Mouse (Mus musculus) hindbrain, embryonic 10.5 days (tissue): ENCODE results near the gene Lypd5. TPM values are rescaled to one million over a fixed set of nuclear protein-coding genes. Genes with fewer than 3 reads are reported as not detected.

Experiments used
- DNase-seq: peaks from one replicate; pipeline ENCODE4 v3.0.0-alpha.2; 2017; ENCODE audit warnings: low spot score
- H3K27ac ChIP-seq: fragments of 300-500 bp; sonication (generic); 2 replicates; pipeline ENCODE4 v1.5.1; 2016; ENCODE audit warnings: mild to moderate bottlenecking, moderate library complexity
- H3K27me3 ChIP-seq: fragments of 300-500 bp; sonication (generic); 2 replicates; pipeline ENCODE4 v1.6.1; 2016; ENCODE audit warnings: mild to moderate bottlenecking; ENCODE audit not compliant: poor library complexity, insufficient read depth, severe bottlenecking
- H3K36me3 ChIP-seq: fragments of 300-500 bp; sonication (generic); 2 replicates; pipeline ENCODE4 v1.6.1; 2016; ENCODE audit warnings: mild to moderate bottlenecking, moderate library complexity
- H3K4me1 ChIP-seq: fragments of 300-500 bp; sonication (generic); replicated peaks from 2 replicates; pipeline ENCODE4 v1.6.1; 2016; ENCODE audit warnings: mild to moderate bottlenecking
- H3K4me3 ChIP-seq: fragments of 300-500 bp; sonication (generic); 2 replicates; pipeline ENCODE4 v1.5.1; 2016; ENCODE audit warnings: mild to moderate bottlenecking, moderate library complexity
- H3K9me3 ChIP-seq: fragments of 300-500 bp; sonication (generic); 2 replicates; pipeline ENCODE4 v1.6.1; 2016; ENCODE audit warnings: mild to moderate bottlenecking, moderate library complexity
- WGBS: fragments of 180-500 bp; shearing (Covaris S2); methylation state at CpG from one replicate; pipeline ENCODE4 v1.1.7; 2016; 5-methylcytosine and 5-hydroxymethylcytosine counted together
- polyA plus RNA-seq: library from polyadenylated mRNA; unstranded; fragments of >200 nt; fragmentation: Nextera tagmentation; extraction: Ambion mirVana; gene quantifications from 2 replicates; pipeline ENCODE4 v1.2.1, GENCODE M21; 2016

Gene Lypd5
- polyA plus RNA-seq, 1 experiment from 2014 or later, result not detected

GRCm38 (mm10) chr7:24333304-24333986 lies 15.6 kb upstream of the Lypd5 start, which contains the start of gene Tescl:
Gene Tescl, minus strand, starts transcription at chr7:24333936.
- Histone ChIP-seq H3K9me3 (peaks cover 9% of the 10 kb centered on the region; the same call in 1 of the 2 replicates), H3K27ac (no peak within 1 kb of the TSS), H3K27me3 (peaks cover 21% of the 10 kb centered on the region), H3K4me3 (no peak within 1 kb of the TSS), H3K36me3 (no peaks in the 10 kb centered on the region), H3K4me1 (no peaks in the 10 kb centered on the region)
- DNase-seq, result no peak
- WGBS, result 42% methylated on average over 49 of the region's 49 CpGs

- H3K27me3 ChIP-seq, result peaks cover 21% of the 10 kb centered on the region
- peaks cover 19% of the 10 kb centered on the region; the same call in 1 of the 2 replicates for H3K9me3 ChIP-seq
- 12% methylated on average over 5 of the region's 5 CpGs for WGBS
- H3K4me1 ChIP-seq, result no peaks in the 10 kb centered on the region
- H3K36me3 ChIP-seq, result no peaks in the 10 kb centered on the region
- no peak overlapping the region for H3K27ac ChIP-seq
- DNase-seq, result peak; percentile 62
- no peak overlapping the region for H3K4me3 ChIP-seq
Measured at GRCm38 (mm10) chr7:24335699-24336309, 13.2 kb upstream of the Lypd5 start.

DNA sequence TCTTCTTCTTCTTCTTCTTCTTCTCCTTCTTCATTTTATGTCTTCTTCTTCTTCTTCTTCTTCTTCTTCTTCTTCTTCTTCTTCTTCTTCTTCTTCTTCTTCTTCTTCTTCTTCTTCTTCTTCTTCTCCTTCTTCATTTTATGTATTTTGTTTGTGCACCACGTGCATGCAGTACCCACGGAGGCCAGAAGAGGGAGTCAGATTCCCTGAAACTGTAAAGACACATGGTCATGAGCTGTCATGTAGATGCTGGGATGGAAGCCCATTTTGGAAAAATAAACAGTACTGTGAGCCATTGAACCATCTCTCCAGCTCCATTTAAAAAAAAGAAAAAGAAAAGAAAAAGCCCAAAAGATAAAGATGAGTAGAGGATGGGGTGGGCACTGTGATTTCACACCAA lies 10.8 kb upstream of the Lypd5 start:
- Histone ChIP-seq H3K4me1 (no peaks in the 10 kb centered on the region), H3K27ac (no peak overlapping the region)
- 50% methylated on average over 2 of the region's 2 CpGs for WGBS

GRCm38 (mm10) chr7:24343701-24344272 lies 5.2 kb upstream of the Lypd5 start:
- no peak overlapping the region for H3K4me3 ChIP-seq
- WGBS, result 79% methylated on average over 7 of the region's 7 CpGs
- H3K4me1 ChIP-seq, result no peaks in the 10 kb centered on the region
- H3K9me3 ChIP-seq, result 0 out of 2 replicates have a peak, but pooled peaks cover 10% of the 10 kb centered on the region
- DNase-seq, result no peak
- H3K27ac ChIP-seq, result no peak overlapping the region
- no peaks in the 10 kb centered on the region for H3K27me3 ChIP-seq
- H3K36me3 ChIP-seq, result no peaks in the 10 kb centered on the region

More for the DNA sequence above, 10.8 kb upstream of the Lypd5 start:
- Histone ChIP-seq H3K27me3 (peaks cover 15% of the 10 kb centered on the region), H3K9me3 (peaks cover 13% of the 10 kb centered on the region; the same call in 1 of the 2 replicates), H3K36me3 (no peaks in the 10 kb centered on the region), H3K4me3 (no peak overlapping the region)
- no peak for DNase-seq

- DNase-seq, result no peak
- Histone ChIP-seq H3K4me1 (no peaks in the 10 kb centered on the region), H3K4me3 (no peak overlapping the region), H3K9me3 (0 out of 2 replicates have a peak, but pooled peaks cover 2% of the 10 kb centered on the region), H3K27me3 (no peaks in the 10 kb centered on the region), H3K36me3 (no peaks in the 10 kb centered on the region), H3K27ac (no peak overlapping the region)
- 69% methylated on average over 5 of the region's 5 CpGs for WGBS
Measured at GRCm38 (mm10) chr7:24346444-24346843, 2.6 kb upstream of the Lypd5 start.

DNA sequence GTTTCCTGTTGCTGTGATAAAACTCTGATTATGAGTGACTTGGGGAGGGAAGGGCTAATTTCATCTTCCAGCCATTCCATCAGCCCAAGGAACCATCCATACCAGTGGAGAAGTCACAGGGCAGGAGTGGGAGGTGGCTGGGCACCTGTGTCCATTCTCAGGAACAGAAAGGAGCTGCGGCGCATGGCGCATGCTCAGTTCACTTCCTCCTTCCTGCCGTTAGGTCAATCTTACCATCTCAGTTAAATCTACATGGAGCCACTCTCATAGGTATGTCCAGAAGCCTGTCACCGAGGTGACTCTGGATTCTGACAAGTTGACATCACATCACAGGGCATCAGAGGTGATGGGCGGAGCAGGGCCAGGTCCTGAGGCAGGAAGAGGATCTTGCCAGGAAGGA lies 6.7 kb downstream of the Lypd5 start:
- Histone ChIP-seq H3K4me1 (no peaks in the 10 kb centered on the region), H3K4me3 (no peak overlapping the region), H3K9me3 (peaks cover 19% of the 10 kb centered on the region), H3K27ac (no peak overlapping the region), H3K36me3 (no peaks in the 10 kb centered on the region), H3K27me3 (no peaks in the 10 kb centered on the region)
- 87% methylated on average over 6 of the region's 6 CpGs for WGBS
- DNase-seq, result no peak

GRCm38 (mm10) chr7:24356081-24356480 lies 7.1 kb downstream of the Lypd5 start:
- Histone ChIP-seq H3K4me1 (no peaks in the 10 kb centered on the region), H3K9me3 (peaks cover 20% of the 10 kb centered on the region), H3K4me3 (no peak overlapping the region), H3K27ac (no peak overlapping the region), H3K27me3 (no peaks in the 10 kb centered on the region), H3K36me3 (no peaks in the 10 kb centered on the region)
- WGBS, result 83% methylated on average over 10 of the region's 10 CpGs
- DNase-seq, result no peak

- Histone ChIP-seq H3K27me3 (no peaks in the 10 kb centered on the region; the same call in 1 of the 2 replicates), H3K9me3 (peaks cover 23% of the 10 kb centered on the region), H3K4me1 (no peaks in the 10 kb centered on the region), H3K36me3 (no peaks in the 10 kb centered on the region), H3K27ac (no peak overlapping the region), H3K4me3 (no peak overlapping the region)
- WGBS, result 52% methylated on average over 4 of the region's 4 CpGs
- no peak for DNase-seq
Measured at GRCm38 (mm10) chr7:24357899-24358298, 8.9 kb downstream of the Lypd5 start.

DNA sequence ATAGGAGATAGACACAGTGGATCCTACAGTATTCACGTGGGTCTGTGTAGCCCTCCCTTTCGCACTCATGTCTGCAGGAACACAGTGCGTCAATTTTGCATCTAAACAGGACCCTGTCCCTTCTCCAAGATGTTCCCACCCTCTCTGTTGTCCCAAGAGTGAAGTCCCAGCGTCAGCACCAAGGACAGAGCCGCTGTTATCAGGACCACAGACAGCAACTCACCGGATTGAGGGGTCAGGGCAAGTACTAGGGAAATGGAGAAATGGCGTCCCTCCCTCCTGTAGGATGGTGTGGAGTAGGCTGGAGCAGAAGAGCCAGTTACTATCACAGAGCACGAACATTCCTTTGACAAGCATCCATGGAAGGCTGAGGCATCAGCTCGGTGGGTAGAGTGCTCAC lies 10.3 kb downstream of the Lypd5 start:
- Histone ChIP-seq H3K4me3 (no peak overlapping the region), H3K36me3 (no peaks in the 10 kb centered on the region), H3K27ac (no peak overlapping the region), H3K27me3 (no peaks in the 10 kb centered on the region; the same call in 1 of the 2 replicates), H3K4me1 (no peaks in the 10 kb centered on the region), H3K9me3 (peaks cover 23% of the 10 kb centered on the region)
- DNase-seq, result peak; percentile 51
- 26% methylated on average over 9 of the region's 9 CpGs for WGBS

DNA sequence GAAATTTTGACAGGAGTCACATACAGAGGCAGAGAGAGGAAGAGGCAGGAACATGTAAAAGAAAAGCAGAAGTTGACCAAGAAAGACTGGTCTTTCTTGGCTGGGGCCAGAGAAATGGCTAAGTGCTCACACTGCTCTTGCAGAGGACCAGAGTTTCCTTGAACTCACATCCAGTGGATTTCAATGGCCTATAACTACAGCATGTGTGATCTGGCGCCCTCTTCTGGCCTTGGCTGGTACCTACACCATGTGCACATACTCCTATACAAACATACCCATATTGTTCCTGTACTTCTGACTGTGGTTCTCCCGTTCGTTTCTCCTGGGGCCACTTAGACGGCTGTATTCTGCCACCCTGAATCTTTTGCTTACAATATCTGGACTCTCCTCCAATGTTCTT lies 12.0 kb downstream of the Lypd5 start:
- Histone ChIP-seq H3K36me3 (no peaks in the 10 kb centered on the region), H3K4me3 (no peak overlapping the region), H3K9me3 (peaks cover 23% of the 10 kb centered on the region), H3K27me3 (no peaks in the 10 kb centered on the region; the same call in 1 of the 2 replicates), H3K4me1 (peaks cover 3% of the 10 kb centered on the region; the same call in 1 of the 2 replicates), H3K27ac (no peak overlapping the region)
- no peak for DNase-seq
- 63% methylated on average over 4 of the region's 4 CpGs for WGBS

DNA sequence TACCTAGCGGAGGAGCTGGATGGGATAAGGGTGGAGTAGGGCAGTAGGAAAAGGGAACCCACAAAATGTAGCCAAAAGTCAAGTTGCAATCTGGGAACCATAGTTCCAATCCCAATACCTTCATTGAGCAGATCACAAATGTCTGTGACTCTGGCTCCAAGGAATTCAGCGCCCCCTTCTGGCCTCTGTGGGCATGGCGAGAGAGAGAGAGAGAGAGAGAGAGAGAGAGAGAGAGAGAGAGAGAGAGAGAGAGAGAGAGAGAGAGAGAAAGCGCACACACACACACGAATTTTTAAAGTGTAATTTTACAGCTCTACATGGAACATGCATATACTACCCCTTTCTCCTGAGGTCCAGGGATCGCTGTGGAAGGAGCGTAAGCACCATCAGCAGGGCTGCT lies 14.2 kb downstream of the Lypd5 start:
- 27% methylated on average over 7 of the region's 7 CpGs for WGBS
- no peak overlapping the region for H3K27ac ChIP-seq
- H3K27me3 ChIP-seq, result no peaks in the 10 kb centered on the region; the same call in 1 of the 2 replicates
- H3K9me3 ChIP-seq, result peaks cover 8% of the 10 kb centered on the region; the same call in 1 of the 2 replicates
- no peaks in the 10 kb centered on the region for H3K36me3 ChIP-seq
- DNase-seq, result peak; percentile 44
- H3K4me3 ChIP-seq, result no peak overlapping the region
- peaks cover 3% of the 10 kb centered on the region; the same call in 1 of the 2 replicates for H3K4me1 ChIP-seq

GRCm38 (mm10) chr7:24364827-24365226 lies 15.8 kb downstream of the Lypd5 start:
- 23% methylated on average over 10 of the region's 10 CpGs for WGBS
- H3K4me1 ChIP-seq, result peaks cover 3% of the 10 kb centered on the region; the same call in 1 of the 2 replicates
- peak overlapping the region; percentile 69 for H3K27ac ChIP-seq
- no peaks in the 10 kb centered on the region for H3K36me3 ChIP-seq
- peaks cover 8% of the 10 kb centered on the region; the same call in 1 of the 2 replicates for H3K9me3 ChIP-seq
- peak; percentile 85 for DNase-seq
- no peak overlapping the region for H3K4me3 ChIP-seq
- H3K27me3 ChIP-seq, result no peaks in the 10 kb centered on the region; the same call in 1 of the 2 replicates
